ENCODE assay signal across 21 mouse cellular contexts in genomic region chr7:139447381-139447780, GRCm38 (mm10). TPM values are rescaled to one million over a fixed set of nuclear protein-coding genes. Genes with fewer than 3 reads are reported as not detected.
DNase-seq lines count a peak whose midpoint lies in the region; TF ChIP-seq lines count a peak whose summit lies in the region.
"Had no signal": no experiment of that assay in that cellular context is flagged by ENCODE, and none has a peak within 500 bp of the region (broad histone marks: within the 10 kb centered on the region; RNA-seq: fewer than 3 reads in every experiment).

No protein-coding gene starts in this region.

- H3K36me3 ChIP-seq in heart, embryonic 10.5 days = peaks cover 7% of the 10 kb centered on the region; the same call in 1 of the 2 replicates
- H3K36me3 ChIP-seq in heart, adult 2 months (ENCODE audit: control insufficient read depth, insufficient read depth, low read length) = peaks cover 4% of the 10 kb centered on the region; the same call in 1 of the 2 replicates
- H3K36me3 ChIP-seq: embryonic facial prominence, embryonic 10.5 days; embryonic facial prominence, embryonic 12.5 days; forebrain, embryonic 15.5 days; G1E had no signal

- intact Hi-C loops in heart, adult 2 months (cut with DNase I) = loop anchor here (2.0 kb wide), 1 partner anchor 17 kb away; no protein-coding TSS in a partner anchor

- 72% methylated on average over 3 of the region's 3 CpGs for WGBS in heart, embryonic 10.5 days
- 57% methylated on average over 3 of the region's 3 CpGs for WGBS in heart, adult 2 months

- H3K27me3 ChIP-seq in heart, embryonic 10.5 days (ENCODE audit: insufficient read depth, poor library complexity, severe bottlenecking) = no peaks in the 10 kb centered on the region
- no peaks in the 10 kb centered on the region for H3K27me3 ChIP-seq in heart, adult 2 months (ENCODE audit: control insufficient read depth, insufficient read depth, low read length)
- H3K27me3 ChIP-seq: CH12.LX; embryonic facial prominence, embryonic 12.5 days; forebrain, embryonic 13.5 days; forebrain, embryonic 15.5 days; Patski had no signal

- no peak for TF ChIP-seq POLR2A in heart, adult 2 months (IDR thresholded peaks at IDR 0.05; ENCODE audit: insufficient read depth, low read depth, low read length)

- H3K4me1 ChIP-seq in heart, embryonic 10.5 days = peaks cover 63% of the 10 kb centered on the region
- peaks cover 36% of the 10 kb centered on the region for H3K4me1 ChIP-seq in heart, adult 2 months (ENCODE audit: control insufficient read depth, insufficient read depth, low read length)
- H3K4me1 ChIP-seq: forebrain, embryonic 15.5 days had no signal

- H3K27ac ChIP-seq in heart, embryonic 10.5 days = no peak overlapping the region
- no peak overlapping the region for H3K27ac ChIP-seq in heart, adult 2 months
- H3K27ac ChIP-seq in layer of hippocampus, adult 2 months = no peak overlapping the region
- H3K27ac ChIP-seq: embryonic facial prominence, embryonic 10.5 days; embryonic facial prominence, embryonic 12.5 days; forebrain, embryonic 13.5 days; forebrain, embryonic 15.5 days had no signal

- no peak overlapping the region for H3K4me3 ChIP-seq in heart, embryonic 10.5 days
- no peak overlapping the region for H3K4me3 ChIP-seq in heart, adult 2 months
- no peak overlapping the region for H3K4me3 ChIP-seq in layer of hippocampus, adult 2 months
- H3K4me3 ChIP-seq: embryonic facial prominence, embryonic 10.5 days; embryonic facial prominence, embryonic 12.5 days; forebrain, embryonic 13.5 days; forebrain, embryonic 15.5 days had no signal

- H3K9me3 ChIP-seq in heart, embryonic 10.5 days = no peaks in the 10 kb centered on the region
- H3K9me3 ChIP-seq: embryonic facial prominence, embryonic 10.5 days; embryonic facial prominence, embryonic 12.5 days; forebrain, embryonic 13.5 days; forebrain, embryonic 15.5 days had no signal

- TF ChIP-seq CTCF in heart, adult 2 months (IDR thresholded peaks at IDR 0.05) = no peak
- 0 out of 2 replicates have a peak, but pooled peaks have one; percentile 4 for TF ChIP-seq CTCF in layer of hippocampus, adult 2 months (conservative IDR thresholded peaks at IDR 0.05)

- DNase-seq in cerebellum, adult 9-11 months = peak; percentile 14
- no peak for DNase-seq in cerebellum, postnatal 25 days
- DNase-seq in heart, embryonic 10.5 days (ENCODE audit: low spot score) = peak; percentile 60
- no peak for DNase-seq in heart, adult 2 months
- no peak for DNase-seq in layer of hippocampus, adult 2 months (ENCODE audit: low spot score in 2 of 2)
- no peak for DNase-seq in layer of hippocampus, postnatal 10 days (ENCODE audit: low spot score in 2 of 2)
- DNase-seq: adrenal gland, adult 8-10 months; adrenal gland, postnatal 14 days; adrenal gland, postnatal 36 days; B cell, adult 2 months; cerebellum, adult 11-12 months; cerebellum, adult 9-10 months; cerebellum, postnatal 14 days; forebrain, postnatal 0 days had no signal

- no peak for TF ChIP-seq EP300 in heart, adult 2 months (IDR thresholded peaks at IDR 0.05; ENCODE audit: insufficient read depth, low read depth, low read length)

- no peak overlapping the region for H3K9ac ChIP-seq in heart, adult 2 months (ENCODE audit: low read depth, low read length)
- H3K9ac ChIP-seq: embryonic facial prominence, embryonic 12.5 days; forebrain, embryonic 13.5 days; forebrain, embryonic 15.5 days; forebrain, postnatal 0 days had no signal

- H3K79me2 ChIP-seq in heart, adult 2 months (replicated peaks; ENCODE audit: control insufficient read depth, insufficient read depth, low read length) = peaks cover 13% of the 10 kb centered on the region

RNA-seq across cellular contexts. Expression of gene Inpp5a, which starts 58.5 kb away (rescaled TPM):
- polyA plus RNA-seq in heart, embryonic 10.5 days (2016; fragmentation: Nextera tagmentation; extraction: Ambion mirVana) = 46.9 and 60.9 TPM in 2 replicates
- total RNA-seq in heart, adult 2 months (2021) = 100 to 1,000 TPM; 280 to 306 TPM
- 134 and 195 TPM in 2 replicates for polyA plus RNA-seq in heart, adult 2 months (2012; rRNA removed)
- total RNA-seq in layer of hippocampus, adult 2 months (2021) = 10 to 100 TPM; 39.2 to 41.1 TPM
- 10 to 100 TPM; 41.2 to 43.2 TPM for total RNA-seq in layer of hippocampus, postnatal 10 days (2021)

Comparison
In these comparisons a context has a peak if more than half of its experiments do, and no peak if none do; other contexts are left out.
1. DNase-seq: peak in cerebellum, adult 9-11 months (single experiment) and heart, embryonic 10.5 days (single experiment); none in cerebellum, postnatal 25 days (0 of 2), heart, adult 2 months (0 of 2), layer of hippocampus, adult 2 months (0 of 2) and layer of hippocampus, postnatal 10 days (0 of 2).
2. RNA of gene Inpp5a, which starts 58.5 kb away (total RNA-seq): 280 to 306 TPM in heart, adult 2 months; 41.2 to 43.2 TPM in layer of hippocampus, postnatal 10 days and 39.2 to 41.1 TPM in layer of hippocampus, adult 2 months; every median in the first group is over 4 times any median in the second.